Mouse (Mus musculus): ENCODE results near the gene Igsf10. TPM values are rescaled to one million over a fixed set of nuclear protein-coding genes. Genes with fewer than 3 reads are reported as not detected.

The Igsf10 gene
- polyA plus RNA-seq, 1 experiment from 2014 or later: 0.60 TPM

DNA sequence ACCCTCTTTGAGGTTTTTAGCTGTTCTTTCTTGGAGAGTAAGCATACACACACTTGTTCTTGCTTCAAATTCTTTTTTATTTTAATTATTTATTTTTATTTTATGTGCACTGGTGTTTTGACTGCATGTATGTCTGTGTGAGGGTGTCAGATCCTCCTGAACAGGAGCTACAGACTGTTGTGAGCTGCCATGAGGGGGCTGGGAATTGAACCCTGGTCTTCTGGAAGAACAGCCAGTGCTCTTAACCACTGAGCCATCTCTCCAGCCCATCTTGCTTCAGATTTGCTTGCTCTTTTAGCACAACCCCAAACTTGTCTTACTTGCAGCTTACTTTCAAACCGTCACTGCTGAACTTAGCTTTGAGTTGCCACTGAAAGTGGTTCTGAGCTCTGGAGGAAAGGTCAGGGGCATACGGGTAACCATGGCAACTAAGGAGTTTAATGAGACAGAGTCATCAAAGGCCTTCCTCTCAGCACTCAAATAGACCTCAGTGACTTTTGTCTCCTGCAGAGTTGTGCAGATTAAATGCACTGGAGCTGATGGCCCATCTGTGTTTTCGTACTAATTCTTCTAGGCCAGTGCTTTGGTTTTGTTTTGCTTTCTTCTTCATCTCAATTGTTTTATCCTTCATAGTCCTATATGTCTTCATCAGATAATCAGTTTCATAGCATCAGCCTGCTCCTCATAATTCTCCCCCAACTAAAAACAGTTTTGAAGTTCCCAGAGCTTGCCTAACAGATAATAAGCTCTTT lies 66.5 kb downstream of the Igsf10 start:
- Histone ChIP-seq H3K4me2 (no peak overlapping the region), H3K36me3 (no peaks in the 10 kb centered on the region), H3K27ac (no peak overlapping the region), H3K27me3 (replicated peaks) (no peaks in the 10 kb centered on the region), H3K9ac (no peak overlapping the region), H3K4me3 (no peak overlapping the region), H3K4me1 (no peaks in the 10 kb centered on the region), H3K9me3 (replicated peaks) (no peaks in the 10 kb centered on the region)
- no peak for ATAC-seq
- WGBS (ENCODE audit: insufficient replicate concordance): 66% methylated on average over 3 of the region's 3 CpGs

DNA sequence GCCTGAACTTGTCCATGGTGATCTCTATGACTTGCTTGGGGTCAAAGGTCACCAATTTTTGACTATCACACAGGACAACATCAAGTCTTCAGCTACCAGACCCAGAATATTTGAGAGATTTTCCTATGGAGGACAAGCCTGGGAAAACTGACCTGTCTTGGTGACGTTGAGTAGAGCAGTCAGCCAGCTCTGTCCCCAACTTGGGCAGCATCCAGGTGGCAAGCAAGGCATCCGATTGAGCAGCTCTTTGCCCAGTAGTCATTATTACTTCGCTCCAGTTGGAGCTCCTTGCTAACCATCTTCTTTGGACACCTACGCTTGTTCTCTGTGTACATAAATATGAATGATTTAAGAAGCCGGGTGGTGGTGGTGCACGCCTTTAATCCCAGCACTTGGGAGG lies 73.4 kb downstream of the Igsf10 start:
- H3K4me1 ChIP-seq: no peaks in the 10 kb centered on the region
- no peak overlapping the region for H3K4me2 ChIP-seq
- 78% methylated on average over 6 of the region's 6 CpGs for WGBS (ENCODE audit: insufficient replicate concordance)
- H3K27ac ChIP-seq: no peak overlapping the region
- H3K9me3 ChIP-seq (replicated peaks): no peaks in the 10 kb centered on the region
- no peaks in the 10 kb centered on the region for H3K36me3 ChIP-seq
- no peak overlapping the region for H3K4me3 ChIP-seq
- no peaks in the 10 kb centered on the region for H3K27me3 ChIP-seq (replicated peaks)
- no peak for ATAC-seq
- H3K9ac ChIP-seq: no peak overlapping the region

Other genes starting within 250 kb of the Igsf10 start
- 2.2 and 2.3 TPM in 2 replicates for gene Gpr171, start 242.6 kb downstream of the Igsf10 start, polyA plus RNA-seq (2016; fragmentation: Nextera tagmentation; extraction: Ambion mirVana)
- gene P2ry14, start 190.8 kb downstream of the Igsf10 start, polyA plus RNA-seq (2016; fragmentation: Nextera tagmentation; extraction: Ambion mirVana): 1.7 and 2.4 TPM in 2 replicates
- 0.08 TPM in 1 of 2 replicates, not detected in the other for gene Gpr87, start 149.3 kb downstream of the Igsf10 start, polyA plus RNA-seq (2016; fragmentation: Nextera tagmentation; extraction: Ambion mirVana)
- 1.6 and 1.8 TPM in 2 replicates for gene P2ry13, start 133.5 kb downstream of the Igsf10 start, polyA plus RNA-seq (2016; fragmentation: Nextera tagmentation; extraction: Ambion mirVana)
- gene P2ry12, start 81.5 kb downstream of the Igsf10 start, polyA plus RNA-seq (2016; fragmentation: Nextera tagmentation; extraction: Ambion mirVana): 1.4 and 2.2 TPM in 2 replicates